Mouse (Mus musculus) spleen, adult 10 weeks (tissue): ENCODE measurements around the gene Mtif3. TPM values are rescaled to one million over a fixed set of nuclear protein-coding genes. Genes with fewer than 3 reads are reported as not detected.

Experiments
- polyA plus RNA-seq: library from polyadenylated mRNA; stranded (reverse); fragments of 350-450 nt; fragmentation: Illumina TruSeq; extraction: RNeasy Lipid Tissue Mini Kit (QIAGEN cat#74804); gene quantifications from one replicate; pipeline ENCODE4 v1.2.3, GENCODE M21; 2015; ENCODE audit warnings: low replicate concordance; ENCODE audit not compliant: insufficient read depth

The Mtif3 gene
- polyA plus RNA-seq, result 36.5 TPM

GRCm38 (mm10) chr5:146963118-146963936 is at the start of gene Mtif3:
Mtif3 (minus strand) TSS chr5:146963800.

GRCm38 (mm10) chr5:146948508-146949088 is 15.0 kb downstream of the Mtif3 start, which contains the start of gene Gtf3a:
Gtf3a (plus strand) TSS chr5:146948657.

Other genes starting within 250 kb of the Mtif3 start
- 86.1 TPM for gene Usp12, start 168.8 kb downstream of the Mtif3 start, polyA plus RNA-seq
- gene Rpl21, start 130.9 kb downstream of the Mtif3 start, polyA plus RNA-seq, result 2,463 TPM
- gene Rasl11a, start 118.7 kb downstream of the Mtif3 start, polyA plus RNA-seq, result 12.7 TPM
- gene Gtf3a, start 15.1 kb downstream of the Mtif3 start, polyA plus RNA-seq, result 35.6 TPM
- gene Lnx2, start 112.8 kb upstream of the Mtif3 start, polyA plus RNA-seq, result 12.1 TPM
- 135 TPM for gene Polr1d, start 113.2 kb upstream of the Mtif3 start, polyA plus RNA-seq
- not detected for gene Gsx1, start 224.9 kb upstream of the Mtif3 start, polyA plus RNA-seq